Mouse (Mus musculus): Measurements from ENCODE around the gene Aasdh.

- no peak for TF ChIP-seq CTCF (conservative IDR thresholded peaks at IDR 0.05; ENCODE audit: low read length)
- no peak for TF ChIP-seq NANOG (IDR thresholded peaks at IDR 0.05; ENCODE audit: borderline replicate concordance, low read length)
These were observed 49.1 kb upstream of the Aasdh start for GRCm38 (mm10) chr5:76954271-76954900.

Data from E14TG2a.4 (cell line).